Mouse (Mus musculus): Measurements from ENCODE around the gene Gabbr2. TPM values are rescaled to one million over a fixed set of nuclear protein-coding genes. Genes with fewer than 3 reads are reported as not detected.

Gene Gabbr2
- total and polyA plus RNA-seq, 3 experiments: not detected

- Histone ChIP-seq H3K27ac (ENCODE audit: insufficient read depth, low read depth) (no peak overlapping the region), H3K4me3 (replicated peaks in 1 of 3; ENCODE audit: low read depth in 2 of 3, low read length in 2 of 3, poor library complexity in 1 of 3) (no peak overlapping the region), H3K27me3 (replicated peaks) (no peaks in the 10 kb centered on the region), H3K36me3 (replicated peaks in 1 of 2; ENCODE audit: control insufficient read depth in 1 of 2, insufficient read depth in 1 of 2, low read length in 1 of 2) (no peaks in the 10 kb centered on the region), H3K9me3 (replicated peaks; ENCODE audit: low read length) (no peaks in the 10 kb centered on the region), H3K9ac (ENCODE audit: insufficient read depth, low read depth) (no peak overlapping the region), H3K79me2 (replicated peaks; ENCODE audit: control insufficient read depth, extremely low read depth, insufficient read depth, poor library complexity, severe bottlenecking) (no peaks in the 10 kb centered on the region), H3K4me1 (ENCODE audit: control insufficient read depth in 1 of 2, insufficient read depth in 2 of 2) (peaks cover 4 to 22% of the 10 kb centered on the region in 2 experiments; a peak in 2 of 4 replicates), H3K4me2 (ENCODE audit: insufficient read depth, low read depth, poor library complexity, severe bottlenecking) (no peak overlapping the region)
- dilution Hi-C loops (cut with MboI; ENCODE audit: extremely low pct_ligation_motif_present, extremely low pct_unique_long_range_greater_than_20kb, low sequenced_read_pairs): no loop called here
- no peak for DNase-seq (ENCODE audit: extremely low read depth)
- in situ Hi-C loops (cut with MboI; ENCODE audit: low pct_ligation_motif_present, low pct_unique_long_range_greater_than_20kb, low sequenced_read_pairs): no loop called here
- TF ChIP-seq ZC3H11A (IDR thresholded peaks at IDR 0.05; ENCODE audit: low read depth, low read length) (no peak), RAD21 (IDR thresholded peaks at IDR 0.05; ENCODE audit: low read depth, low read length) (no peak), HCFC1 (IDR thresholded peaks at IDR 0.05; ENCODE audit: low read depth, low read length) (no peak), CHD2 (IDR thresholded peaks at IDR 0.05; ENCODE audit: low read length) (no peak), ZKSCAN1 (IDR thresholded peaks at IDR 0.05; ENCODE audit: borderline replicate concordance, low read depth, low read length) (no peak), JUND (conservative IDR thresholded peaks at IDR 0.05; ENCODE audit: low read depth, low read length) (no peak), ZMIZ1 (IDR thresholded peaks at IDR 0.05; ENCODE audit: low read depth, low read length) (no peak), ETS1 (conservative IDR thresholded peaks at IDR 0.05; ENCODE audit: low read depth, low read length) (no peak), USF2 (conservative IDR thresholded peaks at IDR 0.05; ENCODE audit: low read depth, low read length) (no peak), NRF1 (IDR thresholded peaks at IDR 0.05; ENCODE audit: low read depth, low read length) (no peak), USF1 (IDR thresholded peaks at IDR 0.05; ENCODE audit: low read depth, low read length) (no peak), POLR2AphosphoS2 (IDR thresholded peaks at IDR 0.05; ENCODE audit: low read depth, low read length) (no peak), MXI1 (IDR thresholded peaks at IDR 0.05; ENCODE audit: low read depth, low read length) (no peak), MAX (IDR thresholded peaks at IDR 0.05; ENCODE audit: low read length) (no peak)
Measured at GRCm38 (mm10) chr4:46752306-46752705, 239.4 kb downstream of the Gabbr2 start.

DNA sequence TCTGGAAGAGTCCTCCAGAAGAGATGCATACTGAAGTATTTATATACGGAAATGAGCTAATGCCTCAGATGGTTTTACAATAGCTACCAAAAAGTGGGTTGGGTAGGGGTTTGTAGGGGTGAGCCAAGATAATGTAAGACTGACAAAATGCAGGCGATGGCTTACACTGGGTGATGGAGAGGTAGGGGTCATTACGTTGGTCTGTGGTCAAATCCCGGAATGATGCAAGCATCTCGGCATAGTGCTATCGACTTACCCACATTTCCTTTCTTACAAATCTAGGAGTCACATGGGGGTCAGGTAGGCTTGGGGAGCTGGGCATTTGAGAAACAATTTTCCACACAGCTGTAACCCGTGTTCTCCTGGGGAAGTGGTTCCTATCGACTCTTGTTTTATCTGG is 242.7 kb downstream of the Gabbr2 start:
- H3K27me3 ChIP-seq (replicated peaks): no peaks in the 10 kb centered on the region
- dilution Hi-C loops (cut with MboI; ENCODE audit: extremely low pct_ligation_motif_present, extremely low pct_unique_long_range_greater_than_20kb, low sequenced_read_pairs): no loop called here
- H3K79me2 ChIP-seq (replicated peaks; ENCODE audit: control insufficient read depth, extremely low read depth, insufficient read depth, poor library complexity, severe bottlenecking): no peaks in the 10 kb centered on the region
- no peaks in the 10 kb centered on the region for H3K36me3 ChIP-seq (replicated peaks in 1 of 2; ENCODE audit: control insufficient read depth in 1 of 2, insufficient read depth in 1 of 2, low read length in 1 of 2)
- no peak overlapping the region for H3K4me2 ChIP-seq (ENCODE audit: insufficient read depth, low read depth, poor library complexity, severe bottlenecking)
- in situ Hi-C loops (cut with MboI; ENCODE audit: low pct_ligation_motif_present, low pct_unique_long_range_greater_than_20kb, low sequenced_read_pairs): no loop called here
- TF ChIP-seq ZKSCAN1 (IDR thresholded peaks at IDR 0.05; ENCODE audit: borderline replicate concordance, low read depth, low read length) (no peak), MAFK (IDR thresholded peaks at IDR 0.05; ENCODE audit: insufficient replicate concordance, low read length) (no peak), E2F4 (IDR thresholded peaks at IDR 0.05; ENCODE audit: insufficient replicate concordance, low read depth, low read length) (no peak), USF2 (conservative IDR thresholded peaks at IDR 0.05; ENCODE audit: low read depth, low read length) (no peak), CHD2 (IDR thresholded peaks at IDR 0.05; ENCODE audit: low read length) (no peak), JUN (IDR thresholded peaks at IDR 0.05; ENCODE audit: insufficient read depth, low read depth, low read length) (no peak), MAX (IDR thresholded peaks at IDR 0.05; ENCODE audit: low read length) (no peak), ZNF384 (IDR thresholded peaks at IDR 0.05; ENCODE audit: low read depth, low read length) (no peak)
- H3K9ac ChIP-seq (ENCODE audit: insufficient read depth, low read depth): no peak overlapping the region
- no peak for DNase-seq (ENCODE audit: extremely low read depth)
- H3K4me3 ChIP-seq (replicated peaks in 1 of 3; ENCODE audit: low read depth in 2 of 3, low read length in 2 of 3, poor library complexity in 1 of 3): no peak overlapping the region
- H3K4me1 ChIP-seq (ENCODE audit: control insufficient read depth in 1 of 2, insufficient read depth in 2 of 2): peaks cover 0 to 5% of the 10 kb centered on the region in 2 experiments; a peak in 1 of 4 replicates
- H3K27ac ChIP-seq (ENCODE audit: insufficient read depth, low read depth): no peak overlapping the region
- no peaks in the 10 kb centered on the region for H3K9me3 ChIP-seq (replicated peaks; ENCODE audit: low read length)
